Mouse (Mus musculus) embryonic fibroblast, embryonic 13.5 days (primary cell): Measurements from ENCODE around the gene Glis1. TPM values are rescaled to one million over a fixed set of nuclear protein-coding genes. Genes with fewer than 3 reads are reported as not detected.
"Not testable (repeated sequence)": the region's sequence is repeated elsewhere in the genome, so short reads cannot be mapped to it uniquely, and the experiment has no call there.

Source experiments
- H3K27ac ChIP-seq: 2 replicates; pipeline ENCODE4 v1.5.1; 2012; ENCODE audit warnings: low read length, control low read depth, inconsistent platforms; ENCODE audit not compliant: insufficient read depth
- H3K4me1 ChIP-seq: 2 replicates; pipeline ENCODE4 v1.6.1; 2011; ENCODE audit warnings: low read length; ENCODE audit not compliant: control insufficient read depth, insufficient read depth
- H3K4me3 ChIP-seq: 2 replicates; pipeline ENCODE4 v1.5.1; 2011; ENCODE audit warnings: mild to moderate bottlenecking, control low read depth, low read length; ENCODE audit not compliant: insufficient read depth
- CTCF ChIP-seq: IDR thresholded peaks from 2 replicates; pipeline ENCODE4 v1.5.1; 2011; ENCODE audit warnings: mild to moderate bottlenecking, control low read depth, low read length, moderate library complexity, borderline replicate concordance; ENCODE audit not compliant: insufficient read depth
- POLR2A ChIP-seq: IDR thresholded peaks from 2 replicates; pipeline ENCODE4 v1.6.1; 2011; ENCODE audit warnings: low read depth, mild to moderate bottlenecking, control low read depth, low read length, moderate library complexity
- polyA plus RNA-seq: library from polyadenylated mRNA; stranded (reverse); fragments of >200 nt; gene quantifications from 2 replicates; pipeline ENCODE4 v1.2.4, GENCODE M21; 2011; ENCODE audit warnings: low read depth; ENCODE audit not compliant: missing spikeins, insufficient read length

Glis1 gene
- polyA plus RNA-seq, 1 experiment, result 4.9 TPM

GRCm38 (mm10) chr4:107589046-107589445 lies 154.7 kb downstream of the Glis1 start:
- no peak for TF ChIP-seq CTCF
- no peak for TF ChIP-seq POLR2A
- H3K4me1 ChIP-seq, result no peaks in the 10 kb centered on the region
- no peak overlapping the region for H3K4me3 ChIP-seq
- no peak overlapping the region for H3K27ac ChIP-seq

GRCm38 (mm10) chr4:107590805-107591534 lies 156.6 kb downstream of the Glis1 start:
- H3K4me3 ChIP-seq, result no peak overlapping the region
- no peaks in the 10 kb centered on the region for H3K4me1 ChIP-seq
- TF ChIP-seq CTCF (no peak), POLR2A (no peak)
- H3K27ac ChIP-seq, result no peak overlapping the region

- Histone ChIP-seq H3K4me3 (no peak overlapping the region), H3K4me1 (no peaks in the 10 kb centered on the region), H3K27ac (no peak overlapping the region)
- TF ChIP-seq POLR2A, result no peak
- TF ChIP-seq CTCF, result no peak
Measured at GRCm38 (mm10) chr4:107593426-107593825, 159.0 kb downstream of the Glis1 start.

- no peak for TF ChIP-seq CTCF
- TF ChIP-seq POLR2A, result no peak
- Histone ChIP-seq H3K4me3 (no peak overlapping the region), H3K27ac (no peak overlapping the region), H3K4me1 (no peaks in the 10 kb centered on the region)
Measured at GRCm38 (mm10) chr4:107597226-107597897, 163.0 kb downstream of the Glis1 start.

- no peak overlapping the region for H3K4me3 ChIP-seq
- TF ChIP-seq CTCF (no peak), POLR2A (no peak)
- no peaks in the 10 kb centered on the region for H3K4me1 ChIP-seq
- no peak overlapping the region for H3K27ac ChIP-seq
Measured at GRCm38 (mm10) chr4:107597898-107598580, 163.6 kb downstream of the Glis1 start.

- not testable (repeated sequence) for H3K4me1 ChIP-seq, H3K27ac ChIP-seq, H3K4me3 ChIP-seq
Measured at GRCm38 (mm10) chr4:107598581-107598958, 164.2 kb downstream of the Glis1 start.

- no peak for TF ChIP-seq CTCF
- no peak for TF ChIP-seq POLR2A
- peaks cover 4% of the 10 kb centered on the region for H3K4me1 ChIP-seq
- no peak overlapping the region for H3K27ac ChIP-seq
- no peak overlapping the region for H3K4me3 ChIP-seq
Measured at GRCm38 (mm10) chr4:107602284-107602683, 167.9 kb downstream of the Glis1 start.

GRCm38 (mm10) chr4:107602787-107603186 lies 168.4 kb downstream of the Glis1 start:
- Histone ChIP-seq H3K4me3 (no peak overlapping the region), H3K27ac (no peak overlapping the region), H3K4me1 (peaks cover 7% of the 10 kb centered on the region)
- TF ChIP-seq CTCF (peak; percentile 83; the same call in 1 of the 2 replicates), POLR2A (no peak)

- H3K27ac ChIP-seq, result no peak overlapping the region
- H3K4me3 ChIP-seq, result no peak overlapping the region
- H3K4me1 ChIP-seq, result peaks cover 7% of the 10 kb centered on the region
- TF ChIP-seq POLR2A (no peak), CTCF (no peak)
Measured at GRCm38 (mm10) chr4:107603208-107603607, 168.8 kb downstream of the Glis1 start.
